Mouse (Mus musculus) bone marrow macrophage, adult 2 months (primary cell): ENCODE measurements at regions not wholly inside any gene's neighbourhood (a gene's known extent, or its start where the extent isn't known, plus 50 kb on each side); places are given as distances from the start of the nearest gene placed in this dataset.
"Not testable (repeated sequence)": the region's sequence is repeated elsewhere in the genome, so short reads cannot be mapped to it uniquely, and the experiment has no call there.

Experiments
- H3K27ac ChIP-seq: 2 replicates; pipeline ENCODE4 v1.5.1; 2012; ENCODE audit warnings: low read depth, low read length; ENCODE audit not compliant: insufficient read depth
- H3K4me1 ChIP-seq: 2 replicates; pipeline ENCODE4 v1.6.1; 2012; ENCODE audit warnings: low read length; ENCODE audit not compliant: control insufficient read depth, insufficient read depth
- H3K4me3 ChIP-seq: 2 replicates; pipeline ENCODE4 v1.5.1; 2012; ENCODE audit warnings: mild to moderate bottlenecking, low read length, moderate library complexity; ENCODE audit not compliant: insufficient read depth
- CTCF ChIP-seq: IDR thresholded peaks from 2 replicates; pipeline ENCODE4 v1.5.1; 2012; ENCODE audit warnings: low read depth, mild to moderate bottlenecking, low read length, moderate library complexity
- POLR2A ChIP-seq: IDR thresholded peaks from 2 replicates; pipeline ENCODE4 v1.6.1; 2012; ENCODE audit warnings: mild to moderate bottlenecking, low read depth, low read length, borderline replicate concordance

DNA sequence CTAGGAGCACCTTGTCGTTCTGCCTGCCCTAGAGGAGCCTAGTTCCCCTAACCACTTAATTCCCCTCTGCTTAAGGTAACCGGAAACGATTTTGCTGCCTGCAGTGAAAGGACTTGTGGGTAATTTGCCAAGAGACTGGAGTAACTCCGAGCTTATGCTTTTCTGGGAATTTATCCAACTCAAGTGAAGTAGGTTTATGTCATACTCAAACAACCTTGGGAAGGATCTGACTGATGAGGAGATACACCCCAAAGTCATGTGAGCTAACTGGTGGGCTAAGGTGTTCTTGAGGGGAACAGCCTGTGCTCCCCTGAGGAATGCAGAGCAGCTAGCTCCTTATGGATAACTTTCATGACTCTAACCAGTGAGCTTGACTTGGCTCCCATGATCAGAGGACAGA lies 155.7 kb upstream of the Ttc29 start:
- Histone ChIP-seq H3K4me3 (no peak overlapping the region), H3K4me1 (no peaks in the 10 kb centered on the region), H3K27ac (no peak overlapping the region)
- TF ChIP-seq CTCF (no peak), POLR2A (no peak)

DNA sequence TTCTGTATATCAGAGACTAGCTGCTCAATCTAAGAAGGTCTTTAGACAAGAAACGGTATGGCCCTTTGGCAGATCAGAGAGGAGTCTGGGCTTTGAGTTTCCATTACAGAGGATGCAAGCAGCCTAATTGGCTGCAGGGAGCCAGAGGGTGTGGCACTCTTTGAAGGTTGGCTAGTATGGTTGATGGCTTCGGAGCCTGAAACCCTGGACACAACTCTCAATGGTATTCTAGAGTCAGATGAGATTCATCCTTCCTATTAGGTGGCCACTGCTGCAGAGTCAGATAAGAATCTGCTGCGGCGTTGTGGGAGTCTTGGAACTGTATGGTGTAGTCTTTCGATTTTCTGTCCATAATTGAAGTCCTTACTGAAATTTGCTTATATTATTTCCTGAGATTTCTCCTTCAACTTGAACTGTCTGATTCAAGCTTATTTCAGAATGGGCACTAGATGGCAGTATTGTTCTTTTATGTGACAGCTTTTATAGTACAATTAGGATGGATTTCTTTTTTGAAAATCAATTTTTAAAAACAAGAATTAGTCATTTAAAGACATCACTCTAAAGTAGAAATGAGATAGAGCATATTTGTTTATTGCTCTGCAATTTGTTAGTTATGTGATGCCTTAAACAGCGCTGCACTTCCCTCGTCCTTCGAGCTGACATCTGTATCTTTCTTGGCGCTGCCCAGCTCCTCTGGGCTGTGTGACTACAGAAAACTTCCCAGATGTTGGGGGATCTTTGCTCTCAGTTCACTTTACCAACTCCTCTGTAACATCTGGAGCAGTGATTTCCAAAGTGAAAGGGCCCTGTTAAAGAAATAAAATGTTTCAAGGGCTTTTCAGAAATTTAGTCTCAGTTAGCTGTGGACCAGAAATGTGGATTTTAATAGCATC lies 151.0 kb upstream of the Ttc29 start:
- Histone ChIP-seq H3K4me3 (no peak overlapping the region), H3K27ac (no peak overlapping the region), H3K4me1 (no peaks in the 10 kb centered on the region)
- no peak for TF ChIP-seq CTCF
- TF ChIP-seq POLR2A: no peak

DNA sequence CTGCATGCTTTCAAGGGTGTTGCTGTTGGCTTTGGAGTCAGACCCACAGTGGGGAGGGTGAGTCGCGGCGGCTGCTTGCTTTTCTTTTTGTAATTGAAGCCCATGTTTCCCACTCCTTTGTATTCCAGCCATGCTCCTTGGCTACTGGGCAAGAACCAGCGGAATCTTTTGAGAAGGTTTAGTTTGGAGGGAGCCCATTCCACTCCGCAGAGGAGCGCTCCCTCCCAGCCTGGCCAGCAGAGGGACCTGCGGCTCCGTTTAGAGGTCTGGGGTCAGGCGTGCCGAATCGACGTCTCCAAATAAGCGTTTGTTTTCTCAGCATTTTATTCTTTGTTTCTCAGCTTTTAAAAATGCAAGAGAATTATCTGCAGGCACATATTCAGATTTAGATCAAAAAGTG lies 149.6 kb upstream of the Ttc29 start:
- TF ChIP-seq CTCF (no peak), POLR2A (no peak)
- H3K4me1 ChIP-seq: no peaks in the 10 kb centered on the region
- H3K4me3 ChIP-seq: no peak overlapping the region
- no peak overlapping the region for H3K27ac ChIP-seq

DNA sequence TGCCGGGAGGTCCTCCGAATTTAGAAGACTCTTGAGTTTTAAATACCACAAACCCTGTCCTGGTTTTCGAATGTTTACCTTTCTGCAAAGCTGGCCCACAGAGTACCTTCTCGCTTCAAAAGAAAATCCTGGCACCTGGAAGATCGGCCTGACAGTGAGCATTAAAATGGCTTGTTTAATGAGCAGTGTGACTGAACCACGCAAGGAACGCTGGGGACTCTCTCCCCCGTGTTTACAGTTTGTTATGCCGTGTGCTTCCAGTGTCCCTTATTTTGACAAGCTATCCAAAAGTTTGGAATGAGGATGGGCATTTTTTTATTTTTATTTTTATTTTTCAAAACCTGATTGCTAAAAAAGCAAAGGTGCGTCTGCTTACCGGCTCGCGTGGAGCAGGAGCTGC lies 148.9 kb upstream of the Ttc29 start:
- no peak for TF ChIP-seq POLR2A
- no peak for TF ChIP-seq CTCF
- Histone ChIP-seq H3K27ac (no peak overlapping the region), H3K4me1 (no peaks in the 10 kb centered on the region), H3K4me3 (no peak overlapping the region)

DNA sequence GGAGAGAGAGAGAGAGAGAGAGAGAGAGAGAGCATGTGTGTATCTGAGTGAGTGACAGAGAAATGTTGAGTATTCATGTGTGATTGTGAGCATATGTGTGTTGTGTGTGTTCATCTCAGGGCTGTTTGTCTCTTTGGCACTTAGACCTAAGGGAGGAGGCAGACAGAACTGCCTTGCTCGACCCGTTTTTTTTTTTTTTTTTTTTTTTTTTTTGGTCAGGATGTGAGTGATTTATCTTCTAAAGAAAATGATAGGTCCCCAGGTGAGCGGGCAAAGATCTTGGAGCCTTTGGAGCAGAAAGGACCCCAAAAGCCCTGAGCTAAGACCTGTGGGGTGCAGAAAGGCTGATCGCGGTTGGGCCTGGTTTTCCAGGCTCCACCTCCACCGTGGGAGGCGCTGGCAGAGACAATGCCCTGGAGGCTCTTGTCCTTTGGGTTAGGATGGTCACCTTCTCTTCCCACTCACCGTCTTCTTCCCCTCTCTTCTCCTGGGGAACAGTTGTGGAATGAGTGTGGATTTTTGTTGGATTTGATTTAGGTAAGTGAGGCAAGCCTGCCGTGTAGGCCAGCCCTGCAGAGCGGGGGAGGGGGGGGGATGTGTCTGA lies 147.1 kb upstream of the Ttc29 start:
- Histone ChIP-seq H3K27ac (no peak overlapping the region), H3K4me3 (no peak overlapping the region), H3K4me1 (no peaks in the 10 kb centered on the region)
- TF ChIP-seq POLR2A: no peak
- no peak for TF ChIP-seq CTCF

DNA sequence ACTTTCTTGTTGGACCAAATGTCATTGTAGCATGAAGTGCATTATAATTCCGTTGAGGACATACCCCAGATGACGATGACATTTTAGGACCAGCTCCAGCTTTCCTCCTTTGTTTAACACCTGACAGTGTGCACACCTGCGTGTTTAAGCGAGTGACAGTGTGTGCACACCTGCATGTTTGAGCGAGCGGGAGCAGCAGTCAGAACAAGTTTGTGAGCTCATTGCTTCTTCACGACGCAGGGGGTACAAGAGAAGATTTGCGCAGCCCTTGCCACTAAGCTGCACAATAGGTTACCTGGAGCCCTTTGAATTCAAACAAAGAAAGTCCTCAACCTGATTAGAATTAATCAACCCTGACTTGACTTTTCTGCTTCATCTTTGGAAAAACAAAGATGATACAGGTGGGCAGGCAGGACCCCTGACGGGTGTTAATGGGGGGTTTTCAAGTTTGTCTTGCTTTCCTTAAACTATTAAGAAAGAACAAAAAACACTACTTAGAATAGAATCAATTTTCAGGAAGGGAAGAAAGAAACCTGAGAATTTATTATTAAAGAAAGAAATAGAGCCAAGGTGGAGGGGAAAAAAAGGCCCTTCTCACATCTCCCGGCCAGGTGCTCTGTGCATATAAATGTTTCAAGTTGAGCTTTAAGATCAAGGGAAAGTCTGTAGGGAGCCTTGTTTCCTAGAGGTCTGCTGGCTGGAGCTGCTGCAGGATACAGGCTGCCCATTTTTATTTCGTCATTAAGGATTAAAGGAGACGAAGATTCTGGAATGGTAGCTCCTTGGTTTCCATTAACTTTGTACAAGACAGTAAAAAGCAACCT lies 144.8 kb upstream of the Ttc29 start:
- Histone ChIP-seq H3K4me3 (no peak overlapping the region), H3K27ac (no peak overlapping the region), H3K4me1 (no peaks in the 10 kb centered on the region)
- no peak for TF ChIP-seq CTCF
- TF ChIP-seq POLR2A: no peak

DNA sequence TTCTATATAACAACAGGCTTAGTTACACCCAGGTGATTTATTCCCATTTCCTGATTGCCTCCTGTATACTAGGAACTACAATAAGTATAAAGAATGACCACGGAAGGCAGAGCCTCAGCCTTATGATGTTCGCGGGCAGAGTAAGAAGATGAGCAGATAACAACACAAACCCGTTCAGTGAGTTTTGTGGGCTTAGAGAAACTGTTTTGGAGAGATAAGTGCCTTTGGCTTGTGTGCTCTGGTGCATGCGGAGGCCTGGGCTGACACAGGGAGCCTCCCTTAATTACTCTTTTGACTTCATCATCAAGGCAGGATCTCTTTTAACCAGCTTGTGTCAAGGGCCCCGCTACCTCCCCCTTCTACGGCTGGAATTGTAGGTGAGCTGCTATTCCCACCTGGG lies 139.3 kb upstream of the Ttc29 start:
- Histone ChIP-seq H3K27ac (no peak overlapping the region), H3K4me3 (no peak overlapping the region), H3K4me1 (no peaks in the 10 kb centered on the region)
- TF ChIP-seq POLR2A: no peak
- TF ChIP-seq CTCF: no peak

DNA sequence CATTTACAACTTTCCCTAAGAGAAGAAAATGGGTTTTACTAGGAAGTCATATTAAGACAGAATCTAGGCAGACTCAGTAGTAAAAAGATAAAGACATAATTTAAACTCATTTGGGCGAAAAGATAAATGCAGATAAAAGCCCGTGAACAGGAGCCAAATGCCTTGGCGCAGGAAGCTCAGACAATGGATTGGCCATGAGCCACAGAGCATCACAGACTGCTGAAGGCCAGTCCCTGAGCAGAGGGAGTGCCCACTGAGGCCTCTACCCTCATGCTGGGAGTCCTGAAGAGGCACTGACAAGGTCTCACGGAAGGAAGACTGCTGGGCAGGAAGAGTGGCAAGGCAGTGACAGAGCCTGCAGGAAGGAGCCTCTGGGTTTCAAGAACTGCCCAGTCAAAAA lies 136.0 kb upstream of the Ttc29 start:
- H3K27ac ChIP-seq: no peak overlapping the region
- no peaks in the 10 kb centered on the region for H3K4me1 ChIP-seq
- no peak overlapping the region for H3K4me3 ChIP-seq
- TF ChIP-seq CTCF: no peak

DNA sequence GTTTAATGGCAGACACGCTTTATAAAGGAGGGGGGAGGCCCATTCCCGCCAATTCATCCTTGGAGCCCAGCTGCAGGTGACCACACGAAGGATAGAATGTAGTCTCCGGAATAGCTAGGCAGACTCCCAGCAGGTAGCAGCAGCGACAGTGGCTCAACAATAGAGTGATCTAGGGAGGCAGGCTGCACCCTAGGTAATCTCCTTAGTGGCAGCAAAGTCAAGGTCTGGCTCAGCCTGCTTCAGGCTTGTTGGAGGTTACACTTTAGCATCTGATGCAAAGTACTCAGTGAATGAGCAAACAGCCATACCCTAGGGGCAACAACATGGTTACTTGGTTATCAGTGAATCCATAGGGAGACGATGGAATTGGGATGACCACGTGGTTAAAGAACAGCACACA lies 131.7 kb upstream of the Ttc29 start:
- H3K4me3 ChIP-seq, H3K4me1 ChIP-seq, H3K27ac ChIP-seq: not testable (repeated sequence)

DNA sequence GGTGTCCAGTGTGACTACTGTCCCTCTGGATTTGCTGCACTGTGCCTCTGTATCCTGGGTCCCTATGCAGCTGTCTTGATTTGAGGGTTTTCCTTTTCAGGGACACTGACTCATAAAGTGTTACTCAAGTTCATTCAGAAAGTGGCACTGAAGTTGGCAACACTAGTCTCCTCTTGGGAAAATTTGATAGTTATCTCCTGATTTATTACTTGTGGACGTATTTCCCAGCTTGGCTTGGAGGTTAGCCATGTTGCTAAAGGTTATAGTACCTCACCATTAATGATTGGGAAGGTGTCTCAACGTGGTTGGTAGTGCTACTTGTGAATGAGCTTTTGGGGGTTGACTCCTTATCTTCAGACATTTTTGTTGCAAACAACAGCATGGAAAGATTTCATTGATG lies 130.1 kb upstream of the Ttc29 start:
- H3K4me3 ChIP-seq: no peak overlapping the region
- TF ChIP-seq POLR2A (no peak), CTCF (no peak)
- no peaks in the 10 kb centered on the region for H3K4me1 ChIP-seq
- H3K27ac ChIP-seq: no peak overlapping the region
